Mouse (Mus musculus): ENCODE data around the gene Coro6. TPM values are rescaled to one million over a fixed set of nuclear protein-coding genes. Genes with fewer than 3 reads are reported as not detected.
A peak's percentile ranks its signal among the peaks of the same experiment; 100 is the strongest.

The Coro6 gene
- polyA plus RNA-seq, 1 experiment: 50.6 TPM

DNA sequence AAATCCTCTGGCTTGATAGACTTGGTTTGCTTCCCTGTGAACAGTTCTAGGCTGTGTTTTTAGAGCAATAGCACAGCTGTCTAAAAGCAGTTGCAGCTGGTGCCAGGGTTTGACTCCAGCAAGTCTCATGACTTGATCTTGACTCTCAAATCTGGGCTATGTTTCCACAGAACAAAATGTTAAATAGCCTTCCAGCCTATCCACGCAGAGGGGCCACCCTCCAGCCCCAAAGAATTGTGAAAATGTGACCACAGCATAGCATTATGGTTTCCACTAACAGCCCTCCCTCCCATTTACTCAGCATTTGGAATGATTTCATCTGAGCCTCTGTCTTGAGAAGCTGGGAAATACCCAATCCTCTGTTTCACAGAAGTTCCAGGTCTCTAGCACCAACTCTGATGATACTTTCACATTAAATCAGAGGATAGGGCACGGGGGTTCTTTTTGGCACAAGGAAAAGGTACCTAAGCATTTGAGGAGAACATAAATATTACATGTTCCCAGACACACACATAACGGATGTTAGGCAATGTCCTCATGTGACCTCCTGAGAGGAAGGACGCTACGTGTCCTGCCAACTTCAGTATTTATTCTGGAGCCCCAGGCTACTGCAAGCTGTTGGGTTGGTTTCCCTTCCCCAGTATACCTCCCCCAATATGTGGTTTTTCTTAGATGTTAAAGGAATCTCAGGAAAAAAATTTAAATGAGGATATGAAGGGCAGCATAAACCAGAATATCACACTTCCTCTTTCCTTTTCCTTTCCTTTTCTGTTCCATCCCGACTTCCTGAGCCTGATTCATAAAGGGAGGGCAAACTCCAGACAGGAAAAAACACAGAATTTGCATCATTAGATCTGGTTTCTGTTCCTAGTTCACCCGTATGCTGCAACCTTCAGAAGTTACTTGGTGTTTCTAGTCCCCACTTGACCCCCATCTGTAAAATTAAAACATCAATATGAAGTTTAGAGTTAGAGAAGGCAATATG lies 19.7 kb upstream of the Coro6 start:
- TF ChIP-seq MYOD1 (IDR thresholded peaks at IDR 0.05; ENCODE audit: control insufficient read depth in 1 of 3, insufficient read length in 2 of 3, low read depth in 2 of 3) (peak; percentile 33 to 52 (median 50)), MYOG (IDR thresholded peaks at IDR 0.05; ENCODE audit: control insufficient read depth in 1 of 3, insufficient read depth in 1 of 3, insufficient read length in 2 of 3, low read depth in 2 of 3) (peak in 2 of 3 experiments; percentile 33 to 79), TCF3 (IDR thresholded peaks at IDR 0.05; ENCODE audit: insufficient read length, low read depth) (no peak)
- H3K4me2 ChIP-seq (ENCODE audit: low read depth): peak overlapping the region; percentile 8
- H3ac ChIP-seq (ENCODE audit: control insufficient read depth, insufficient read length): no peak overlapping the region
- no peaks in the 10 kb centered on the region for H3K27me3 ChIP-seq (ENCODE audit: control insufficient read depth, insufficient read depth, insufficient read length)
- no peak overlapping the region for H3K4me3 ChIP-seq
- peaks cover 12% of the 10 kb centered on the region for H3K36me3 ChIP-seq (ENCODE audit: control insufficient read depth, insufficient read depth)
- no peaks in the 10 kb centered on the region for H3K79me2 ChIP-seq (ENCODE audit: control insufficient read depth, insufficient read depth)

DNA sequence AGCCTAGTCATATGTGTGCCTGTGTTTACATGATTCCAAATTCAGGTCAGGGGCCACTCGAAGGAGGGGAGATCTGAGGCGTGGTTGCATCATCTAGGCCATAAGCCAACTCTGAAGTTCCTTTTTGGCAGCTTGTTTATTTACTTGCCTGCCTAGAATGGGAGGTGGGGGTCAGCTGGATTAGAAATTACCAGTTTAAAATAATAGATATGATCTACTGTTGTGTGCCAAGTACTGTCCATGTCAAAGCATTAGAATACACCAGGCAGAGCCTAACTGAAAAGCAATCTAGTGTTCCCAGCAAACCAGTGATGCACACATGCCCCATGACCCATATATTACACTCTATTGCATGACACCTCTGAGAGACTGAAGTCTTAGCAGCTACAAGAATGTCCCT lies 17.3 kb upstream of the Coro6 start:
- Histone ChIP-seq H3K79me2 (ENCODE audit: control insufficient read depth, insufficient read depth) (no peaks in the 10 kb centered on the region), H3ac (ENCODE audit: control insufficient read depth, insufficient read length) (no peak overlapping the region), H3K4me3 (no peak overlapping the region), H3K4me2 (ENCODE audit: low read depth) (no peak overlapping the region), H3K27me3 (ENCODE audit: control insufficient read depth, insufficient read depth, insufficient read length) (no peaks in the 10 kb centered on the region), H3K36me3 (ENCODE audit: control insufficient read depth, insufficient read depth) (no peaks in the 10 kb centered on the region)
- no peak for TF ChIP-seq MAX (IDR thresholded peaks at IDR 0.05; ENCODE audit: low read depth)
- no peak for TF ChIP-seq SRF (IDR thresholded peaks at IDR 0.05; ENCODE audit: control insufficient read depth, insufficient read length, low read depth)
- TF ChIP-seq TCF3 (IDR thresholded peaks at IDR 0.05; ENCODE audit: insufficient read length, low read depth): no peak
- TF ChIP-seq MYOG (IDR thresholded peaks at IDR 0.05; ENCODE audit: control insufficient read depth in 1 of 3, insufficient read depth in 1 of 3, insufficient read length in 2 of 3, low read depth in 2 of 3): no peak
- peak; percentile 81 for TF ChIP-seq CEBPB (IDR thresholded peaks at IDR 0.05; ENCODE audit: insufficient read depth, poor library complexity, severe bottlenecking)
- no peak for TF ChIP-seq POLR2AphosphoS2 (IDR thresholded peaks at IDR 0.05; ENCODE audit: insufficient read length, low read depth)

DNA sequence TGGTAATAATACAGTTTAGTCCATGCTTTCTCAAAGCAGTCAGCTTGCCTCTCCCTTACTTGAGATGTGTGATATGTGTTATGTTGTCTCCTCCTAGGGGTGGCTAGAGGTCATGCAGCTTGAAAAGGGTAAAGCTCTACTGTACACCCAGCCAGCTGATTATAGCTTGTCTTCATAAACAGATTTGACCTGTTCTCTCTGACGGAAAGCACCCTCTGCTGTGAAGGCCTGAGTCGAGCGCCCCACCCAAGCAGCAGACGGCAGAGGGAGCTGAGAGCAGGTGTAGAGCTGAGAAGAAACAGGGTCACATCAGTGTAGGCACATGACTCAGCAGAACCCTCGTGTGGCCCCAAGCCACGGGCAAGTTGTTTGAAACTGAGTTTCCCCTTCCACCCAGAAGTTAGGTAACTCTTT lies 15.6 kb upstream of the Coro6 start:
- Histone ChIP-seq H3K36me3 (ENCODE audit: control insufficient read depth, insufficient read depth) (no peaks in the 10 kb centered on the region), H3ac (ENCODE audit: control insufficient read depth, insufficient read length) (no peak overlapping the region), H3K79me2 (ENCODE audit: control insufficient read depth, insufficient read depth) (no peaks in the 10 kb centered on the region), H3K4me3 (no peak overlapping the region), H3K27me3 (ENCODE audit: control insufficient read depth, insufficient read depth, insufficient read length) (no peaks in the 10 kb centered on the region), H3K4me2 (ENCODE audit: low read depth) (peak overlapping the region; percentile 35)
- TF ChIP-seq TCF3 (IDR thresholded peaks at IDR 0.05; ENCODE audit: insufficient read length, low read depth): no peak
- peak in 1 of 3 experiments; percentile 80 for TF ChIP-seq MYOG (IDR thresholded peaks at IDR 0.05; ENCODE audit: control insufficient read depth in 1 of 3, insufficient read depth in 1 of 3, insufficient read length in 2 of 3, low read depth in 2 of 3)
- no peak for TF ChIP-seq MAX (IDR thresholded peaks at IDR 0.05; ENCODE audit: low read depth)
- no peak for TF ChIP-seq E2F4 (IDR thresholded peaks at IDR 0.05; ENCODE audit: insufficient read depth)
- TF ChIP-seq REST (IDR thresholded peaks at IDR 0.05; ENCODE audit: insufficient read depth, insufficient read length): no peak
- no peak for TF ChIP-seq TCF12 (IDR thresholded peaks at IDR 0.05; ENCODE audit: insufficient read depth, poor library complexity, severe bottlenecking)
- no peak for TF ChIP-seq POLR2AphosphoS2 (IDR thresholded peaks at IDR 0.05; ENCODE audit: insufficient read length, low read depth)
- TF ChIP-seq MYOD1 (IDR thresholded peaks at IDR 0.05; ENCODE audit: control insufficient read depth in 1 of 3, insufficient read length in 2 of 3, low read depth in 2 of 3): peak in 2 of 3 experiments; percentile 48 to 86
- TF ChIP-seq SRF (IDR thresholded peaks at IDR 0.05; ENCODE audit: control insufficient read depth, insufficient read length, low read depth): no peak
- no peak for TF ChIP-seq POLR2A (IDR thresholded peaks at IDR 0.05; ENCODE audit: insufficient read length, low read depth)

DNA sequence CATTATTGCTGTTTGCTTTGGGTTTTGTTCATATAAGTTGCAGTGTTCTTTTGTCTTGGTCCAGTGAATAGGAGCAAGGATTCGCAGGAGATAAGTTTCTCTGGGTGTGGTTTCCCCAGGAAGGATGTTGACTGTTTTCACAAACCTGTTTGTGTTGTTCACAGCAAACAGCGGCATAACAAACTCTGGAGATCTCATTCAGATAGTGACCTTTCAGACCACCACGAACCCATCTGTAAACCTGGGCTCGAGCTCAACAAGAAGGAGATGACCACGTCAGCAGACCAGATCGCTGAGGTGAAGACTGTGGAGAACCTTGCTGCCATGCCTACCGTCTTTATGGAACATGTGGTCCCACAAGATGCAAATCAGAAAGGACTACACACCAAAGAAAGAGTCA lies 13.0 kb upstream of the Coro6 start:
- Histone ChIP-seq H3K4me2 (ENCODE audit: low read depth) (no peak overlapping the region), H3K79me2 (ENCODE audit: control insufficient read depth, insufficient read depth) (no peaks in the 10 kb centered on the region), H3K4me3 (no peak overlapping the region), H3K27me3 (ENCODE audit: control insufficient read depth, insufficient read depth, insufficient read length) (no peaks in the 10 kb centered on the region), H3K36me3 (ENCODE audit: control insufficient read depth, insufficient read depth) (no peaks in the 10 kb centered on the region), H3ac (ENCODE audit: control insufficient read depth, insufficient read length) (no peak overlapping the region)
- TF ChIP-seq USF1 (IDR thresholded peaks at IDR 0.05; ENCODE audit: low read depth) (no peak), MYOG (IDR thresholded peaks at IDR 0.05; ENCODE audit: control insufficient read depth in 1 of 3, insufficient read depth in 1 of 3, insufficient read length in 2 of 3, low read depth in 2 of 3) (no peak), TCF3 (IDR thresholded peaks at IDR 0.05; ENCODE audit: insufficient read length, low read depth) (no peak), TCF12 (IDR thresholded peaks at IDR 0.05; ENCODE audit: insufficient read depth, poor library complexity, severe bottlenecking) (no peak), POLR2AphosphoS2 (IDR thresholded peaks at IDR 0.05; ENCODE audit: insufficient read length, low read depth) (no peak), POLR2A (IDR thresholded peaks at IDR 0.05; ENCODE audit: insufficient read length, low read depth) (no peak), SRF (IDR thresholded peaks at IDR 0.05; ENCODE audit: control insufficient read depth, insufficient read length, low read depth) (no peak), CEBPB (IDR thresholded peaks at IDR 0.05; ENCODE audit: insufficient read depth, poor library complexity, severe bottlenecking) (no peak), E2F4 (IDR thresholded peaks at IDR 0.05; ENCODE audit: insufficient read depth) (no peak), MYOD1 (IDR thresholded peaks at IDR 0.05; ENCODE audit: control insufficient read depth in 1 of 3, insufficient read length in 2 of 3, low read depth in 2 of 3) (no peak), REST (IDR thresholded peaks at IDR 0.05; ENCODE audit: insufficient read depth, insufficient read length) (no peak), MAX (IDR thresholded peaks at IDR 0.05; ENCODE audit: low read depth) (no peak)

DNA sequence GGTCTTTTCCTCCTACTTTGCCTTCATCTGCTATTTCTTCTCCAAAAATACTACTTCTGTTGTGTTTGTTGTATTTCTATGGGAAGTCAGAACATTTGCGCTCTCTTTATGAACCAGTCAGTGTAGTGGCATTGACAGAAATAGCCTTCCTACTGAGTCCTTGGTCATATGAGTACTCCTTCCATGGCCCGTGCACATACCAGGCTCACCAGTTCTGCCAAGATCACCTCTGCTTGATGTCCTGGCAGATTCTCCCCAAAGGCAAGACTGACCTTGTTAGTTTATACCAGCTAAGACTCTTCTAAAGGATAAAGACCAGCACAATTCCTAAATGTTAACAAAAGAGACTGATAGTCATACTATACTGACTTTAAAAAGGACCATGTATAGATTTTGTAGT lies 10.5 kb upstream of the Coro6 start:
- Histone ChIP-seq H3K36me3 (ENCODE audit: control insufficient read depth, insufficient read depth) (no peaks in the 10 kb centered on the region), H3K4me3 (no peak overlapping the region), H3K4me2 (ENCODE audit: low read depth) (no peak overlapping the region), H3K79me2 (ENCODE audit: control insufficient read depth, insufficient read depth) (no peaks in the 10 kb centered on the region), H3ac (ENCODE audit: control insufficient read depth, insufficient read length) (no peak overlapping the region), H3K27me3 (ENCODE audit: control insufficient read depth, insufficient read depth, insufficient read length) (no peaks in the 10 kb centered on the region)
- TF ChIP-seq POLR2A (IDR thresholded peaks at IDR 0.05; ENCODE audit: insufficient read length, low read depth): no peak
- TF ChIP-seq E2F4 (IDR thresholded peaks at IDR 0.05; ENCODE audit: insufficient read depth): no peak
- TF ChIP-seq TCF12 (IDR thresholded peaks at IDR 0.05; ENCODE audit: insufficient read depth, poor library complexity, severe bottlenecking): no peak
- TF ChIP-seq POLR2AphosphoS2 (IDR thresholded peaks at IDR 0.05; ENCODE audit: insufficient read length, low read depth): no peak
- no peak for TF ChIP-seq CEBPB (IDR thresholded peaks at IDR 0.05; ENCODE audit: insufficient read depth, poor library complexity, severe bottlenecking)
- TF ChIP-seq USF1 (IDR thresholded peaks at IDR 0.05; ENCODE audit: low read depth): no peak
